Mouse (Mus musculus): Measurements from ENCODE around the gene Zfp746.

DNA sequence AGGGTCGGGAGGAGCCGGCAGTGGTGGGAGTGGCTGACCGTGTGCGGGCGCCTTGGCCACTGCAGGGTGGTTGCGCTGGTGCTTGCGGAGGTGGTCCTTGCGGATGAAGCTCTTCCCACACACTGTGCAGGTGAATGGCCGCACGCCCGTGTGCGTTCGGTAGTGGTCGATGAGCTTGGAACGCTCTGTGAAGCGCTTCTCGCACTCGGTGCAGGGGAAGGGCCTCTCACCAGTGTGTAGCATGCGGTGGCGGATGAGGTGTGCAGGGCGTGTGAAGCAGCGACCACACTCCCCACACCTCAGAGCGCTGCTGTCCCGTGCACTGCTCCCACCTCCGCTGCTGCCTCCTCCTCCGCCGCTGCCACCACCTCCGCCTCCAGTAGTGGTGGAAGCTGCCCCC lies 22.5 kb downstream of the Zfp746 start:
- TF ChIP-seq CTCF (IDR thresholded peaks at IDR 0.05; ENCODE audit: low read depth, low read length) (no peak), TAL1 (conservative IDR thresholded peaks at IDR 0.05; ENCODE audit: low read depth, low read length) (no peak)
